Mouse (Mus musculus) ES-E14 (cell line): ENCODE results near the gene Ntmt1. TPM values are rescaled to one million over a fixed set of nuclear protein-coding genes. Genes with fewer than 3 reads are reported as not detected.

ENCODE experiments used
- DNase-seq: peaks from one replicate; pipeline ENCODE4 v3.0.0-alpha.2; 2013; ENCODE audit warnings: low read depth, low spot score
- H3K27ac ChIP-seq: 2 replicates; pipeline ENCODE4 v1.5.1; 2012; ENCODE audit warnings: low read depth, mild to moderate bottlenecking, low read length, moderate library complexity, mixed read lengths; ENCODE audit not compliant: poor library complexity, insufficient read depth, severe bottlenecking
- H3K36me3 ChIP-seq: 2 replicates; pipeline ENCODE4 v1.6.1; 2012; ENCODE audit warnings: mild to moderate bottlenecking, low read length, moderate library complexity, mixed read lengths; ENCODE audit not compliant: control insufficient read depth, poor library complexity, insufficient read depth, severe bottlenecking
- H3K4me1 ChIP-seq, 2 experiments: fragments of 150-350 bp in 1 of 2; sonication (generic) in 1 of 2; 2 replicates each; pipeline ENCODE4 v1.6.1; 2012; ENCODE audit warnings: low read length in 2 of 2, mild to moderate bottlenecking in 1 of 2, mixed read lengths in 1 of 2; ENCODE audit not compliant: control insufficient read depth in 2 of 2, insufficient read depth in 2 of 2, poor library complexity in 1 of 2
- H3K4me3 ChIP-seq, 2 experiments: fragments of 150-350 bp in 1 of 2; sonication (generic) in 1 of 2; 2 replicates each; pipeline ENCODE4 v1.5.1; 2012; ENCODE audit warnings: low read length in 2 of 2, low read depth in 1 of 2, mild to moderate bottlenecking in 1 of 2, mixed read lengths in 1 of 2; ENCODE audit not compliant: insufficient read depth in 1 of 2, poor library complexity in 1 of 2, severe bottlenecking in 1 of 2
- H3K9ac ChIP-seq: 2 replicates; pipeline ENCODE4 v1.6.1; 2012; ENCODE audit warnings: low read depth, mild to moderate bottlenecking, low read length, mixed read lengths; ENCODE audit not compliant: poor library complexity, insufficient read depth, severe bottlenecking
- H3K9me3 ChIP-seq: fragments of 150-350 bp; sonication (generic); 2 replicates; pipeline ENCODE4 v1.6.1; 2012; ENCODE audit warnings: low read depth, mild to moderate bottlenecking, low read length; ENCODE audit not compliant: control insufficient read depth, insufficient read depth
- CHD2 ChIP-seq: IDR thresholded peaks from 2 replicates; pipeline ENCODE4 v1.6.1; 2014; ENCODE audit warnings: mild to moderate bottlenecking, low read depth, low read length, inconsistent platforms
- HCFC1 ChIP-seq: IDR thresholded peaks from 2 replicates; pipeline ENCODE4 v1.6.1; 2012; ENCODE audit warnings: low read length, inconsistent platforms, borderline replicate concordance; ENCODE audit not compliant: insufficient read depth
- MAFK ChIP-seq: IDR thresholded peaks from 2 replicates; pipeline ENCODE4 v1.6.1; 2014; ENCODE audit warnings: mild to moderate bottlenecking, low read depth, low read length, inconsistent platforms; ENCODE audit not compliant: insufficient read depth
- ZC3H11A ChIP-seq: IDR thresholded peaks from 2 replicates; pipeline ENCODE4 v1.6.1; 2012; ENCODE audit warnings: low read depth, mild to moderate bottlenecking, inconsistent platforms, low read length, borderline replicate concordance
- ZNF384 ChIP-seq: IDR thresholded peaks from 2 replicates; pipeline ENCODE4 v1.6.1; 2012; ENCODE audit warnings: low read depth, low read length, inconsistent platforms
- in situ Hi-C, 2 experiments: fragments of 600-800 bp; cut with MboI; formaldehyde crosslinking; loops; one replicate each; pipeline ENCODE4 v1.15.1; 2025; ENCODE audit warnings: low sequenced_read_pairs in 2 of 2, inconsistent platforms in 1 of 2; ENCODE audit not compliant: unreplicated experiment in 2 of 2
- total RNA-seq: library from RNA; depleted of rRNA; stranded (reverse); fragments of 300-350 nt; gene quantifications from 2 replicates; pipeline ENCODE4 v1.2.3, GENCODE M21; 2012; rRNA removed

Ntmt1 gene
- 47.3 and 55.2 TPM in 2 replicates for total RNA-seq

DNA sequence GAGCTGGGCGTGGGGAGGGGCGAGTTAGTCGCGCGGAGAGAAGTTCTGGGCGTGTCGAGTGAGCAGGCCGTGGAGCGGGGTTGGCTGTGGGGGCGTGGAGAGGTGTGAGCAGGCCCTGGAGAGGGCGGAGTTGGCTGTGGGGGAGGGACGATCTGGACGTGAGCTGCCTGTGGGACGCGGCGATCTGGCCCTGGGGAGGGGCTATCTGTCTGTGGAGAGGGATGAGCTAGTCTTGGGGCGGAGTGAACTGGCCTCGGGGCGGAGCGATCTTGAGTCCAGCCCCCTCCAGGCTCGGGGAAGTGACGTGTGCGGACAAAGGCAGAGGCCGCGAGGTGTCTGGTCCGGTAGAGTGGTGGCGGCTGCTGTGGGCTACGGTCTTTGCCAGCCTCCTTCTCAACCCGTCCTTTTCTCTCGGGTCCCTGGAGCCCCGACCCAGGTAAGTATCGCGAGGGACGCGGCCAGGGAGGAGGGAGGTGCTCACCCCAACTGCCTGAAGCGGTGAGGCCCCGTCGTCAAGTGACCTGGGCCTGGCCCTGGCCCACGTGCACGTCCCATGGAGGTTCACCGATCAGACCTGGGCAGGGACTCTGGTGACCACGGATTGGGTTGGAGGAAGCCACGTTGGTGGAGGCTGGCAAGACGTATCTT, at the start of gene Ntmt1:
Gene Ntmt1, plus strand, starts transcription at position 179 of the 648 bp plus-strand sequence.
- H3K4me1 ChIP-seq: peaks cover 8 to 17% of the 10 kb centered on the region in 2 experiments; a peak in 3 of 4 replicates
- in situ Hi-C loops: no loop called here
- peak; percentile 72 for TF ChIP-seq CHD2
- TF ChIP-seq ZNF384: no peak
- TF ChIP-seq MAFK: no peak
- H3K36me3 ChIP-seq: peaks cover 15% of the 10 kb centered on the region
- H3K9ac ChIP-seq: peak within 1 kb of the TSS; percentile 94
- H3K4me3 ChIP-seq: peak within 1 kb of the TSS; percentile 83 to 87
- no peaks in the 10 kb centered on the region for H3K9me3 ChIP-seq
- DNase-seq: peak; percentile 100
- peak within 1 kb of the TSS; percentile 70 for H3K27ac ChIP-seq

DNA sequence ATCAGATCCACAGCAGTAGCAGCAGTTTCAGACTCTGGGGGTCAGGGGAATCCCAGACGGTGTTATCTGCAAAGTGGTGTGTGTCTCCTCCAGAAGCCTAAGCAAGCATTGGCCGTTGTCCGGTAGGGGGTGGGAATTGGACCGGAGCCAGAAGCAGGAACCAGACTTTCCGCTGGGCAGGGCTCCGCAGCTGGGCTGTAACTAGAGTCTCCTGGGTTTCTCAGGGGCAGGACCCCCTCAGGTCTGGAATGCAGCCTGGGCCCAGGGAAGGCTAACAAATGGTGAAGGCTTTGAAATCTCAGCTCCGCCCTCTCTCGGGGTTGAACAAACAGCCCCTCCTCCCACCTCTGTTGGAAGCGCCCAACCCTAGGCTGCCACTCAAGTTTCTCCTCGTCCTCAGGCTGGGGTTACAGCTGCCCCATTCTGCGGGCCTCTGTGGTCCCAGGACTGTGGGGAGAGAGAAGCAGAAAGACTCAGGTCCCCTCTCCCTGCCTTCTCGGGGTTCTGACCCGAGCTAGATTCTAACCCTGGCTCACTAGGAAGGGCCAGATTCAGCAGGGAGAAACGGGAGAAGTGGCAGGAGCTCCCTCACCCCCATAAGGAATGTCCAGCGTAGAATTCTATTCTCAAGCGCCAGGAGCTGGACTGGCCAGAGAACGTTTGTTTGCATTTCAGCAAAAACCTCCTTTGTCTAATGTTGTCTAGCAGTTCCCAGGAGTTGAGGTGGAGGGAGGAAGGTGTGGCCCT, 49.1 kb upstream of the Ntmt1 start:
- Histone ChIP-seq H3K4me3 (peak overlapping the region; percentile 42 to 60; a peak in 3 of 4 replicates), H3K36me3 (no peaks in the 10 kb centered on the region), H3K4me1 (peaks cover 18 to 40% of the 10 kb centered on the region in 2 experiments), H3K9ac (peak overlapping the region; percentile 72), H3K9me3 (no peaks in the 10 kb centered on the region), H3K27ac (peak overlapping the region; percentile 96)
- no peak for TF ChIP-seq ZNF384
- peak; percentile 4; the same call in 1 of the 2 replicates for TF ChIP-seq ZC3H11A
- peak; percentile 95 for DNase-seq
- in situ Hi-C loops: no loop called here

DNA sequence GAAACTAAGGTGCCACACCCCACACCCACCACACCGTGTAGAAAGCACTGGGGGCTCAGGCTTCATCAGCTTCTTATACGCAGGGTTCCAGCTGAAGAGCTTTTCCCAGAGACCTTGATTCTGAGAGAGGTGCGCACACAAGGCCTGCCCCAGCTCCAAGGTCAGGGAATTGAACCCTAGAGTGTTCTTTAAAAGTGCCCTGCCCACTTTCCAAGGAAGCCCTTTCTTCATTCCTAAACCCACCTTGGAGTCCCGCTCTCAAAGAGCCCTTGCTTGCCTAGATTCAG, 48.6 kb upstream of the Ntmt1 start:
- no peak overlapping the region for H3K4me3 ChIP-seq
- no peak overlapping the region for H3K9ac ChIP-seq
- TF ChIP-seq MAFK (no peak), HCFC1 (no peak), ZNF384 (no peak), CHD2 (no peak), ZC3H11A (no peak)
- no peaks in the 10 kb centered on the region for H3K9me3 ChIP-seq
- in situ Hi-C loops: no loop called here
- H3K4me1 ChIP-seq: peaks cover 18 to 40% of the 10 kb centered on the region in 2 experiments
- peak overlapping the region; percentile 96; the same call in 1 of the 2 replicates for H3K27ac ChIP-seq
- DNase-seq: no peak
- H3K36me3 ChIP-seq: no peaks in the 10 kb centered on the region

DNA sequence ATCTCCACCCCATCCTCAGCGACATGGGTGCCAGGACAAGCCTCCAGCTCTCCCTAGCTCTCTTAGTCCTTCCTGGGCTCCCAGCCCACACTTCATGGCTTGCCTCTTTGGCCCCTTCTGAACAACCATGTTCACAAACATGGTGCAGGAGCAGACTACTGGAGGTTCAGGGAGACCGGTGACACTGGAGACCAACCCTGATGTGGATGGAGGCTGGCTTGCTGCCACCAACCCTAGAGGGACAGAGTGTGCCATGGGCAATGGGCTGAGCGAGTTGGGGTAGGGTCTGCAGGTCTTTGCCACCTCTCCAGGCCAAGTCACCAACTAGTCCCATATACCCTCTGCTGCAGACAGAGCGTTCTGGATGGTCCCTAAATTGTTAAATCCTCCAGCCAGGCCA, 48.2 kb upstream of the Ntmt1 start:
- DNase-seq: no peak
- H3K9me3 ChIP-seq: no peaks in the 10 kb centered on the region
- H3K4me1 ChIP-seq: peaks cover 18 to 40% of the 10 kb centered on the region in 2 experiments
- no peak overlapping the region for H3K4me3 ChIP-seq
- TF ChIP-seq ZC3H11A: no peak
- TF ChIP-seq ZNF384: no peak
- no peak for TF ChIP-seq CHD2
- no peak for TF ChIP-seq MAFK
- no peak for TF ChIP-seq HCFC1
- no peak overlapping the region for H3K9ac ChIP-seq
- peak overlapping the region; percentile 96 for H3K27ac ChIP-seq
- H3K36me3 ChIP-seq: no peaks in the 10 kb centered on the region
- in situ Hi-C loops: no loop called here
